Mouse (Mus musculus) limb, embryonic 10.5 days (tissue): Measurements from ENCODE around the gene Pogk. TPM values are rescaled to one million over a fixed set of nuclear protein-coding genes. Genes with fewer than 3 reads are reported as not detected.
A peak's percentile ranks its signal among the peaks of the same experiment; 100 is the strongest.

ENCODE experiments used
- DNase-seq: peaks from one replicate; pipeline ENCODE4 v3.0.0-alpha.2; 2017; ENCODE audit warnings: low spot score
- H3K27ac ChIP-seq: fragments of 300-500 bp; sonication (generic); 2 replicates; pipeline ENCODE4 v1.5.1; 2016; ENCODE audit warnings: mild to moderate bottlenecking
- H3K27me3 ChIP-seq: fragments of 300-500 bp; sonication (generic); 2 replicates; pipeline ENCODE4 v1.6.1; 2016; ENCODE audit warnings: low read depth, mild to moderate bottlenecking; ENCODE audit not compliant: poor library complexity, severe bottlenecking
- H3K36me3 ChIP-seq: fragments of 300-500 bp; sonication (generic); 2 replicates; pipeline ENCODE4 v1.6.1; 2016; ENCODE audit warnings: mild to moderate bottlenecking, moderate library complexity
- H3K4me1 ChIP-seq: fragments of 300-500 bp; sonication (generic); 2 replicates; pipeline ENCODE4 v1.6.1; 2016
- H3K4me3 ChIP-seq: fragments of 300-500 bp; sonication (generic); 2 replicates; pipeline ENCODE4 v1.5.1; 2016; ENCODE audit warnings: mild to moderate bottlenecking, moderate library complexity
- H3K9me3 ChIP-seq: fragments of 300-500 bp; sonication (generic); replicated peaks from 2 replicates; pipeline ENCODE4 v1.6.1; 2016; ENCODE audit warnings: mild to moderate bottlenecking
- WGBS: fragments of 180-500 bp; shearing (Covaris S2); methylation state at CpG from one replicate; pipeline ENCODE4 v1.1.7; 2016; 5-methylcytosine and 5-hydroxymethylcytosine counted together
- polyA plus RNA-seq: library from polyadenylated mRNA; unstranded; fragments of >200 nt; fragmentation: Nextera tagmentation; extraction: Ambion mirVana; gene quantifications from 2 replicates; pipeline ENCODE4 v1.2.1, GENCODE M21; 2016

Pogk gene
- polyA plus RNA-seq, 1 experiment from 2014 or later = 24.6 TPM

DNA sequence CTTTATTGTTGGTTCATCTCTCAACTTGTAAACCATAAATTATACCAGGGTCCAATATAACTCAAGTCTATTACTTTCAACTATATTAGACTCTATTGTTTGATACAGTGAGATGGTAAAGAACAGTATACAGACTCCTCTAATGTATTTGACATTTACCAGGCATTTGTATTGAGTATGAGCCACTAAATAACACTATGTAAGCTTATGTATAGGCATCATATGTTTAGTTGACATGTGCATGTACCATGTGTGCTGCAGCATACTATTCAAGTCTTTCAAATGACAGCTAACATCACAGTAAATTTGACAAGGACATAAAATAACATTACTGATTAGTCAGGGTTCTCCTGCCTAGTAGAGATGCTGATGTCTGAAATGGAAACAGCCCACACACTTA, 46.5 kb downstream of the Pogk start:
- Histone ChIP-seq H3K27me3 (no peaks in the 10 kb centered on the region), H3K4me1 (no peaks in the 10 kb centered on the region), H3K27ac (no peak overlapping the region), H3K9me3 (no peaks in the 10 kb centered on the region), H3K36me3 (no peaks in the 10 kb centered on the region), H3K4me3 (no peak overlapping the region)
- no peak for DNase-seq

DNA sequence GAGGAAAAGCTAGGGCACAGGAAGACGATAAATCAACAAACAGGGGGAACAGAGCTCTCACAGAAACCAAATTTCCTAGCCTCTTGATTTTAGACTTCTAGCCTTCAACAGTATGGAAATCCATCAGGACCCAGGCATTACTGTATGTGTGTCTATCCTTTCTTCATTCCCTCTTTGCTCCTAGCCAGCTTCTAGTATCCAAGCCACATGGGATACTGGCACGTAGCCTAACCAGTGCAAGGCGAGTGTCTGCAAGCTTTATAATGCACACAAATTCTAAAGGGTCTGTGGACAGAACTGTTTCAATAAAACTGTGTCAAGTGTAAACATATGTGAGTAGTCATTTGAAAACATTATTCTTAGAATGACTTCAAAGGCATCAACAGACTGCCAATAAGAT, 47.0 kb downstream of the Pogk start:
- DNase-seq = no peak
- no peaks in the 10 kb centered on the region for H3K9me3 ChIP-seq
- WGBS = 83% methylated on average over 3 of the region's 3 CpGs

DNA sequence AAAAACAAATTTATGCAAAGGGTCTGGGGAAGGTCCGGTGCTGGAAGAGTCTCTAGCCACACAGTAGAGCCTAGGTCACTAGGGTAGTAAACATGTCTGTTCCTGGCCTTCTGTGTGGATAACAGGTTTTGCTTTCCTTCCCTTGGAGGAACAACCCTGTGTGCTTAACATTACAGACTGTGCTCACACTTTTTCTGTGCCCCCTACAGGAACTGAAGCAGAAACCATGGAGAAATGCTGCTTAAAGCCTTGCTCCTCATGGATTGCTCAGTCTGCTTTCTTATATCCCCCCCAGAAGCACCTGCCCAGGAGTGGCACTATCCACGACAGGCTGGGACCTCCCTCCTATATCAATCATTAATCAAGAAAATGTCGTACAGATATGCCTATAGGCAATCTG, 47.8 kb downstream of the Pogk start:
- no peak for DNase-seq
- WGBS = 75% methylated on average over 3 of the region's 3 CpGs
- Histone ChIP-seq H3K27me3 (no peaks in the 10 kb centered on the region), H3K4me3 (no peak overlapping the region), H3K4me1 (no peaks in the 10 kb centered on the region), H3K36me3 (no peaks in the 10 kb centered on the region), H3K27ac (no peak overlapping the region), H3K9me3 (no peaks in the 10 kb centered on the region)

More for the DNA sequence above, 47.0 kb downstream of the Pogk start:
- H3K27ac ChIP-seq = no peak overlapping the region
- no peaks in the 10 kb centered on the region for H3K27me3 ChIP-seq
- H3K4me1 ChIP-seq = no peaks in the 10 kb centered on the region
- no peak overlapping the region for H3K4me3 ChIP-seq
- no peaks in the 10 kb centered on the region for H3K36me3 ChIP-seq

DNA sequence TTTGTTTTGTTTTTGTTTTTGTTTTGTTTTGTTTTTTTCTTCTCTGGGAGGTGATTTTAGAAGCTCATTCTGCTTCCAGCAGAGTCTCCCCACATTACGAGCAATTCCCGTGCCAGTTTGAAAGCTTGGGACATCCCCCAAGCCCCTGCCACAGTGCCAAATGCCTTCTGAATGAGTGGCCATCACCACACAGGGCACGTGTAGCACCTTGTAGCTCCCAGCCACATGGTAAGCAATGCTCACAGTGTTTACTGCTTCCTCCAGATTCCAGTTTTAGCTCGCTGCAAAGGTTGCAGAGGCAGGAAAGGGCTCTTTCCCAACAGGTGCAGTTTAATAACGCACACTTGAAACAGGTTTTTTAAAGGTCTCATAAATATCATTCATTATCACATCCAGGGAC, 48.8 kb downstream of the Pogk start:
- DNase-seq = no peak
- H3K4me1 ChIP-seq = no peaks in the 10 kb centered on the region
- no peaks in the 10 kb centered on the region for H3K9me3 ChIP-seq
- no peak overlapping the region for H3K4me3 ChIP-seq
- H3K36me3 ChIP-seq = no peaks in the 10 kb centered on the region
- H3K27me3 ChIP-seq = no peaks in the 10 kb centered on the region
- no peak overlapping the region for H3K27ac ChIP-seq
- 78% methylated on average over 5 of the region's 5 CpGs for WGBS

DNA sequence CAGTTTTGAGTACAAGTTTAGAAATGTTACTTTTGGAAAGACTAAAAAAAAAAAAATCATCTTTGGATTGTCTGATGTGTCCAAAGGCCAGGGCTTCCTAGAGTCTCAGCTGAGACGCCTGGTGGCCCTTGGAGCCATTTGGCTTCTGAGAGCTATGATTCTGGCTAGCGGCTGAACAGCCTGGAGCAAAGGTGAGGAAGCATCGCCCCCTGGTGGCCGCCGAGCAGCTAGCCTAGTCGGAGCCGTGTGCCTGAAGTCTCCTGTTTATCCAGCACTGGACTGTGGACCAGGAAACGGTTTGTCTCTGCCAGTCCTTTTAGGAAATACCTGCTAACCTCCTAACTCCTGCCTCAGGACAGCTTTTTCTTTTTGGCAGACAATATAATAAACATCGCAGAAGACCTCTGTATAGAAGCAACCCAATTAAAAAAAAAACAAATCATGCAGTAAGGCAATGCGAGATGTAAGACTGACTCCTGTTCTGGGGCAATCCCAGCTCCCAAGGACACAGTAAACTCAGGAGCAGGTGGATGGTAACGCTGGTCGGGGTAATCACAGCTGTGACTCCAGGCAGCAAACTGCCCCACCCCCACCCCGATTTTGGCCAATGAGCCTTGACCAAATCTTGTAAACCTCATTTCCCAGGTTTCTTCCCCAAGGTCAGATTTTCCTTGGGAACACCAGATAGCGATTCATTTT, 49.4 kb downstream of the Pogk start:
- peak; percentile 96 for DNase-seq
- no peaks in the 10 kb centered on the region for H3K9me3 ChIP-seq
- H3K27me3 ChIP-seq = no peaks in the 10 kb centered on the region
- H3K36me3 ChIP-seq = no peaks in the 10 kb centered on the region
- H3K4me1 ChIP-seq = no peaks in the 10 kb centered on the region
- 26% methylated on average over 14 of the region's 14 CpGs for WGBS
- no peak overlapping the region for H3K4me3 ChIP-seq
- H3K27ac ChIP-seq = no peak overlapping the region

DNA sequence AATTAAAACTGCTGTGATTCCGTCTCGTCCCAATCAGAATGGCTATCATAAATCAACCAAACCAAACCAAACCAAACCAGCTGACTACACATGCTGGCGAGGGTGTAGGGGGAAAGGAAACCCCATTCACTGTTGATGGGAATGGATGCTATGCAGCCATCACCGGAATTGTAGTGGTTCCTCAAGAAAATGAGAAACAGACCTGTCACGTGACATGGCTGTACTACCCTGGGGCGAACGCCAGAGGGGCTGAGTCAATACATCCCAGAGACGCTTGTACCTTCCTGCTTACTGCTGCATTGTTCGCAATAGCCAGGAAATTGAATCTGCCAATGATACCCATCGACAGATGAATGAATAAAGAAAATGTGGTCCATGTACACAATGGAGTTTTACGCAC, 59.9 kb downstream of the Pogk start:
- 44% methylated on average over 11 of the region's 11 CpGs for WGBS
- 0 out of 2 replicates have a peak overlapping the region, but pooled peaks have one; percentile 7 for H3K27ac ChIP-seq
- H3K4me3 ChIP-seq = no peak overlapping the region
- H3K4me1 ChIP-seq = peaks cover 32% of the 10 kb centered on the region
- no peaks in the 10 kb centered on the region for H3K36me3 ChIP-seq
- no peaks in the 10 kb centered on the region for H3K27me3 ChIP-seq
- H3K9me3 ChIP-seq = no peaks in the 10 kb centered on the region
- peak; percentile 63 for DNase-seq

DNA sequence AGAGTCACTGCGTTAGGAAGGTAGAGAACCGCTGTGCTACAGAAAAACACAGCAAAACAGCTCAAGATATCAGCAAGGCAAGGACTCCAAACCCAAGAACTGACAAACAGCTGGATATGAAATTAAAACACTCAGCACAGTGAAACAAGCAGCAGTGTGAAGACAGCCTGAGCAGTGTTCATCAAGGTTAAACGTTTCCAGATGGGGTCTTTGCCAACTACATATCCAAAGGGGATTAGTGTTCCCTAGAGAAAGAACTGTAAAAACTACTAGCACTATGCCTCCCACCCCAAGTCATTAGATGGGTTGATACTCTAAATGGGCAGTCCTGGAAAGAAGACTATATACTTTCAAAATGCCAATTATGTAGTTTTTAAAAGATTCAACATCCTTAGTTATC, 60.3 kb downstream of the Pogk start:
- Histone ChIP-seq H3K9me3 (no peaks in the 10 kb centered on the region), H3K36me3 (no peaks in the 10 kb centered on the region), H3K27ac (peak overlapping the region; percentile 44), H3K4me1 (peaks cover 37% of the 10 kb centered on the region), H3K27me3 (no peaks in the 10 kb centered on the region), H3K4me3 (no peak overlapping the region)
- WGBS = 57% methylated on average over 3 of the region's 3 CpGs
- DNase-seq = no peak

DNA sequence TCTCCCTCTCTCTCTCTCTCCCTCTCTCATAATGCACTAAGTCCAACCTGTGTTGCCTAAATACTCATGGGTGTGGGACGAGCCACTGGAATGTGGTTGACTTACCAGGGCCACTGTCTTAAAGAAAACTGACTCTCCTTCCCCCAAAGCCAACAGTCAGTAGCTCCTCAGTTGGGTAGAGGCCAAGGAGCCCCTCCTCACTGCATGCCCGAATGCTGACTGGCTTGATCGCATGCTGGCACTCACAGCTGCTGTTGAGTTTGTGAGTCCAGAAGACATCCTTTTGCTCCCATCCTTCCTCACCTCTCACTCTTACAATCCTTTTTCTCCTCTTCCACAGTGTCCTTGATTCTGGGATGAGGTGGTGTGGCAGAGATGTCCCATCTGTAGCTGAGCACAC, 62.8 kb downstream of the Pogk start:
- H3K27ac ChIP-seq = no peak overlapping the region
- no peaks in the 10 kb centered on the region for H3K27me3 ChIP-seq
- DNase-seq = no peak
- H3K4me1 ChIP-seq = peaks cover 48% of the 10 kb centered on the region
- no peak overlapping the region for H3K4me3 ChIP-seq
- no peaks in the 10 kb centered on the region for H3K9me3 ChIP-seq
- 88% methylated on average over 3 of the region's 3 CpGs for WGBS
- no peaks in the 10 kb centered on the region for H3K36me3 ChIP-seq

DNA sequence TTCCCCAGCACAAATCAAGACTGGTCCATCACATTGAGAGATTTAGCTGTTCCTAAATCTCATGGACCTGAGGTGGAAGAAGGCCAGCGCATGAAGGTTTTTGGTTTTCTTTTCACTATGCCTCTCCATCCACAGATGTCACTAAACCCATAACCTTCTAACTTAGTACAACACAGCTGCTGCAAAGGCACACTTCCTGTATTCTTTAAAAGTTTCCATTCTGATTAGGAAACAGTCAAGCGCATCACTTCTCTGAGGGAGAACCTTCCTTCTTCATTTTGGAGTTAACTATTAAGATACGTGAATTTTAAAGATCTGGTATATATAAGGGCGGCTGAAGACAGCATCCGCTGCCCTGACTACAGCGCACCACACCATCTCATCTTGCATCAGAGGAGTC, 64.1 kb downstream of the Pogk start:
- no peak for DNase-seq
- WGBS = 97% methylated on average over 6 of the region's 6 CpGs
- Histone ChIP-seq H3K4me1 (peaks cover 48% of the 10 kb centered on the region), H3K4me3 (no peak overlapping the region), H3K27me3 (no peaks in the 10 kb centered on the region), H3K36me3 (no peaks in the 10 kb centered on the region), H3K27ac (peak overlapping the region; percentile 19; the same call in 1 of the 2 replicates), H3K9me3 (no peaks in the 10 kb centered on the region)

DNA sequence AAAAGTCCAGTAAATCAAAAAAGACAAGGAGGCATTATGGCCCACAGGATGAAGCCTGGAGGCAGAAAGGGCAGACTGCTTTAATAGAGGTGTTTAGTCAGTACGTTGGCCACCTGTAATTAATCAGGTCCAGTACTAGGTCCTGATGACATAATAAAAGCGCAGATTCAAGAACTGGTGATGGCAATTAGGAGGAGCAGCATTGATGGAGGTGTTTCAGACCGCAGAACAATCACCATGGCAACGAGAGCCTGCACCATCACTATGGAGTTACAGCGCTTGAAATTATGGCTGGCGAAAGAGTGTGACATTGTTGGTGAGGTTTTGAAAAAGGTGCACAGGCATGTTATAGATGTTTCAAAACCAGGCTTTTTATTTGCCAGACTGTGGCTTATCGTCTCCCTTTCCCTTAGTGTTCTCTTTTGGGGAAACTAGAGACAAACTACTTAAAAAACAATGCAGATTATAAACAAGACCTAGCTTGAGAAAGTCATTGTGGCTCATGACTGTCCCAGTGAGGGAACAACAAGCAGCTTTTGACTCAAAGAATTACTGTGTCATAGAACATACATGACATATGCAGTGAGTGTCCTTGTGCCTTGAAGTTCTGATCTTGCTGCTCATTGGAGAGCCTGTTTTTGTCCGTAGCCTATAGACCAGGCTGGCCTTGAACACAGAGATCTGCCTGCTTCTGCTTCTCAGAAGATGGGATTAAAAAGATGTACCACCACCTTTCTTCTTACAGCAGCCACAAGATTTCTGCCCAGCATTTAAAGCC, 65.2 kb downstream of the Pogk start:
- 66% methylated on average over 8 of the region's 8 CpGs for WGBS
- Histone ChIP-seq H3K9me3 (no peaks in the 10 kb centered on the region), H3K4me3 (no peak overlapping the region), H3K27ac (peak overlapping the region; percentile 20; the same call in 1 of the 2 replicates), H3K36me3 (no peaks in the 10 kb centered on the region), H3K4me1 (peaks cover 37% of the 10 kb centered on the region), H3K27me3 (no peaks in the 10 kb centered on the region)
- DNase-seq = peak; percentile 51

DNA sequence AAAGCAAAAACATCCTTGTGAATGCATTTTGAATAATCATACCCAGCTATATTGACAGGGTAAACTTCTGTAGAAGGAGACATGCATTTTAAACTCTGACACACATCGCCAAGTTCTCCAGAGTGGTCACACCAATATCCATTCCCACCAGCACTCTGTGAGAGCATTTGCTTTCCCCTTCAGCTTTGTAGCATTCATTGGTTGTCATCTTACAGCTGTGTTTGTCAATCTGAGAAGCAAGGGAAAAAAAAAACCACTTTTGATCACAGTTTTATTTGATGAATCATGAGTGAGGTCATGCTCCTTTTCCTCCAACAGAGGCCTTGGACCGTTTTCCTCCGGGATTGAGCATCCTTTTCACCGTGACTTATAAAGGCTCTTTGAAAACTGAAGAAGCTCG, 66.1 kb downstream of the Pogk start:
- peaks cover 28% of the 10 kb centered on the region for H3K4me1 ChIP-seq
- H3K27me3 ChIP-seq = no peaks in the 10 kb centered on the region
- 77% methylated on average over 5 of the region's 5 CpGs for WGBS
- no peak overlapping the region for H3K4me3 ChIP-seq
- no peak for DNase-seq
- H3K36me3 ChIP-seq = no peaks in the 10 kb centered on the region
- H3K9me3 ChIP-seq = no peaks in the 10 kb centered on the region
- no peak overlapping the region for H3K27ac ChIP-seq

DNA sequence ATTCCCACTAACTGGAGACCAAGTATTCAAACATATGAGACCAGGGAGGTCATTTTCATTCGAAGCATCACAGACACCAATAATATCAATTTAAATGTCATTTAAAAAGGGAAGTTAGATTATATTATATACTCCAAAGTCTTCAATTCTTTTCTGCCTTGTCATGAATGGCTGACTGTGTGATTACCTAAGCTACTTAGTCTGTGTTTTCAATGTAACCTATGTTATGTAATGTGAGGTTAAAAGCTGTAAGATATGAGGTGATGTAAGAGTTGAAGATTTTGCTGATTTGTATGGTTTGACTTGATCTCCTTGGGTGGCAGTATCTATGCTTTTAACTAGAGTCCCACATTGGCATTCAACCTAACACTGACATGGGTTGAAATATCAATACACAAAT, 67.1 kb downstream of the Pogk start:
- Histone ChIP-seq H3K27ac (no peak overlapping the region), H3K9me3 (no peaks in the 10 kb centered on the region)
- WGBS = 94% methylated on average over 1 of the region's 1 CpGs

DNA sequence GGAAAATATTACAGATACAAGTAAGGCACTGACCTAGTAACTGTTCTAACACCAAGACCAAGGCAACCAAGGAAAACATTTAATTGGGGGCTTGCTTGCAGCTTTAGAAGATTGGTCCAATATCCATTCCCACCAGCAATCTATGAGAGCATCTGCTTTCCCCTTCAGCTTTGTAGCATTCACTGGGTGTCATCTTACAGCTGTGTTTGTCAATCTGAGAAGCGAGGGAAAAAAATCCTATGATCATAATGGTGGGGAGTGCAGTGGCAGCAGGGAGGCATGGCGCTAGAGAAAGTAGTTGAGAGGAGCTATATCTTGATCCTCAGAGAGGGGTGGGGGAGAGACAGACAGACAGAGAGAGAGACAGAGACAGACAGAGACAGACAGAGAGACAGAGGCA, 67.6 kb downstream of the Pogk start:
- Histone ChIP-seq H3K27me3 (no peaks in the 10 kb centered on the region), H3K4me3 (no peak overlapping the region), H3K27ac (no peak overlapping the region), H3K36me3 (no peaks in the 10 kb centered on the region), H3K4me1 (peaks cover 22% of the 10 kb centered on the region), H3K9me3 (no peaks in the 10 kb centered on the region)
- WGBS = 64% methylated on average over 2 of the region's 2 CpGs
- DNase-seq = no peak

More for the DNA sequence above, 67.1 kb downstream of the Pogk start:
- Histone ChIP-seq H3K36me3 (no peaks in the 10 kb centered on the region), H3K4me1 (peaks cover 22% of the 10 kb centered on the region), H3K4me3 (no peak overlapping the region), H3K27me3 (no peaks in the 10 kb centered on the region)
- no peak for DNase-seq
